Mouse (Mus musculus): Measurements from ENCODE around the gene Usp38. TPM values are rescaled to one million over a fixed set of nuclear protein-coding genes. Genes with fewer than 3 reads are reported as not detected.

Gene Usp38
- polyA plus RNA-seq, 1 experiment from 2014 or later: 18.1 TPM

- 38% methylated on average over 6 of the region's 6 CpGs for WGBS
- Histone ChIP-seq H3K4me2 (ENCODE audit: low read depth, low read length) (no peak overlapping the region), H3K9me3 (ENCODE audit: control insufficient read depth, low read length) (peaks cover 10% of the 10 kb centered on the region; the same call in 1 of the 2 replicates), H3K27me3 (ENCODE audit: control insufficient read depth, insufficient read depth, low read depth, low read length) (no peaks in the 10 kb centered on the region), H3K9ac (ENCODE audit: low read length) (no peak overlapping the region), H3K4me3 (ENCODE audit: low read length) (no peak overlapping the region), H3K4me1 (replicated peaks; ENCODE audit: control insufficient read depth, insufficient read depth, low read length) (peaks cover 12% of the 10 kb centered on the region), H3K36me3 (ENCODE audit: control insufficient read depth, insufficient read depth, low read length) (no peaks in the 10 kb centered on the region), H3K27ac (ENCODE audit: low read length) (no peak overlapping the region)
- no peak for ATAC-seq (ENCODE audit: low read depth)
Observed at GRCm38 (mm10) chr8:80952235-80952915, 62.4 kb downstream of the Usp38 start.

GRCm38 (mm10) chr8:80948405-80949183 lies 66.1 kb downstream of the Usp38 start:
- no peak overlapping the region for H3K9ac ChIP-seq (ENCODE audit: low read length)
- H3K4me2 ChIP-seq (ENCODE audit: low read depth, low read length): no peak overlapping the region
- H3K27me3 ChIP-seq (ENCODE audit: control insufficient read depth, insufficient read depth, low read depth, low read length): no peaks in the 10 kb centered on the region
- H3K4me3 ChIP-seq (ENCODE audit: low read length): no peak overlapping the region
- peak overlapping the region; percentile 53 for H3K27ac ChIP-seq (ENCODE audit: low read length)
- H3K4me1 ChIP-seq (replicated peaks; ENCODE audit: control insufficient read depth, insufficient read depth, low read length): peaks cover 12% of the 10 kb centered on the region
- H3K9me3 ChIP-seq (ENCODE audit: control insufficient read depth, low read length): no peaks in the 10 kb centered on the region
- whole genome bisulfite sequencing: 37% methylated on average over 7 of the region's 7 CpGs
- no peaks in the 10 kb centered on the region for H3K36me3 ChIP-seq (ENCODE audit: control insufficient read depth, insufficient read depth, low read length)
- peak; percentile 58 for ATAC-seq (ENCODE audit: low read depth)

GRCm38 (mm10) chr8:80943742-80944141 lies 71.0 kb downstream of the Usp38 start:
- Histone ChIP-seq H3K4me3 (ENCODE audit: low read length) (no peak overlapping the region), H3K4me2 (ENCODE audit: low read depth, low read length) (no peak overlapping the region), H3K36me3 (ENCODE audit: control insufficient read depth, insufficient read depth, low read length) (no peaks in the 10 kb centered on the region), H3K9ac (ENCODE audit: low read length) (no peak overlapping the region), H3K9me3 (ENCODE audit: control insufficient read depth, low read length) (no peaks in the 10 kb centered on the region), H3K27me3 (ENCODE audit: control insufficient read depth, insufficient read depth, low read depth, low read length) (no peaks in the 10 kb centered on the region), H3K27ac (ENCODE audit: low read length) (no peak overlapping the region), H3K4me1 (replicated peaks; ENCODE audit: control insufficient read depth, insufficient read depth, low read length) (peaks cover 6% of the 10 kb centered on the region)
- ATAC-seq (ENCODE audit: low read depth): no peak
- WGBS: 76% methylated on average over 3 of the region's 3 CpGs

- Histone ChIP-seq H3K9ac (ENCODE audit: low read length) (no peak overlapping the region), H3K27me3 (ENCODE audit: control insufficient read depth, insufficient read depth, low read depth, low read length) (no peaks in the 10 kb centered on the region), H3K9me3 (ENCODE audit: control insufficient read depth, low read length) (no peaks in the 10 kb centered on the region), H3K27ac (ENCODE audit: low read length) (no peak overlapping the region), H3K4me2 (ENCODE audit: low read depth, low read length) (no peak overlapping the region), H3K4me3 (ENCODE audit: low read length) (no peak overlapping the region), H3K4me1 (replicated peaks; ENCODE audit: control insufficient read depth, insufficient read depth, low read length) (peaks cover 10% of the 10 kb centered on the region), H3K36me3 (ENCODE audit: control insufficient read depth, insufficient read depth, low read length) (no peaks in the 10 kb centered on the region)
- ATAC-seq (ENCODE audit: low read depth): no peak
- WGBS: 94% methylated on average over 3 of the region's 3 CpGs
Observed at GRCm38 (mm10) chr8:80941621-80942020, 73.1 kb downstream of the Usp38 start.

GRCm38 (mm10) chr8:80937814-80938650 lies 76.7 kb downstream of the Usp38 start:
- Histone ChIP-seq H3K4me3 (ENCODE audit: low read length) (no peak overlapping the region), H3K9ac (ENCODE audit: low read length) (no peak overlapping the region), H3K27me3 (ENCODE audit: control insufficient read depth, insufficient read depth, low read depth, low read length) (no peaks in the 10 kb centered on the region), H3K36me3 (ENCODE audit: control insufficient read depth, insufficient read depth, low read length) (no peaks in the 10 kb centered on the region), H3K27ac (ENCODE audit: low read length) (peak overlapping the region; percentile 60), H3K9me3 (ENCODE audit: control insufficient read depth, low read length) (no peaks in the 10 kb centered on the region), H3K4me1 (replicated peaks; ENCODE audit: control insufficient read depth, insufficient read depth, low read length) (peaks cover 10% of the 10 kb centered on the region), H3K4me2 (ENCODE audit: low read depth, low read length) (no peak overlapping the region)
- WGBS: 27% methylated on average over 15 of the region's 15 CpGs
- peak; percentile 67 for ATAC-seq (ENCODE audit: low read depth)

Other genes starting within 250 kb of the Usp38 start
- gene Gab1, start 134.4 kb downstream of the Usp38 start, polyA plus RNA-seq (2015; fragmentation: Nextera tagmentation; extraction: Ambion mirVana): 21.5 and 22.4 TPM in 2 replicates